Mouse (Mus musculus) heart, adult 2 months (tissue): ENCODE results near the gene Zfp988. TPM values are rescaled to one million over a fixed set of nuclear protein-coding genes. Genes with fewer than 3 reads are reported as not detected.

Experiments
- polyA plus RNA-seq: library from polyadenylated mRNA; depleted of rRNA; stranded (reverse); fragments of >200 nt; gene quantifications from 2 replicates; pipeline ENCODE4 v1.2.3, GENCODE M21; 2012; rRNA removed
- total RNA-seq, 2 experiments: library from RNA; stranded (reverse); gene quantifications; 2 replicates each; pipeline ENCODE4 v1.2.3; 2021

Zfp988 gene
- total and polyA plus RNA-seq, 3 experiments = not detected

Other genes starting within 250 kb of the Zfp988 start
- gene Zfp991, start 173.6 kb upstream of the Zfp988 start, total RNA-seq = 1 to 10 TPM; 4.3 to 4.7 TPM
- 0.14 and 0.59 TPM in 2 replicates for gene Zfp991, start 173.6 kb upstream of the Zfp988 start, polyA plus RNA-seq
- gene Zfp978, start 55.6 kb downstream of the Zfp988 start, total RNA-seq = under 1 TPM; 0.27 to 0.42 TPM
- not detected in 2 replicates for gene Zfp978, start 55.6 kb downstream of the Zfp988 start, polyA plus RNA-seq
- 1 to 10 TPM; 9.0 to 9.4 TPM for gene Zfp982, start 186.7 kb downstream of the Zfp988 start, total RNA-seq
- 0.20 and 3.6 TPM in 2 replicates for gene Zfp982, start 186.7 kb downstream of the Zfp988 start, polyA plus RNA-seq
- gene Gm16503, start 234.5 kb downstream of the Zfp988 start, total RNA-seq = under 1 TPM; 0.09 to 0.10 TPM
- gene Gm16503, start 234.5 kb downstream of the Zfp988 start, polyA plus RNA-seq = 0.12 TPM in 1 of 2 replicates, not detected in the other
- under 1 TPM; 0.25 to 0.31 TPM for gene Zfp985, start 247.6 kb downstream of the Zfp988 start, total RNA-seq
- 0.35 and 1.0 TPM in 2 replicates for gene Zfp985, start 247.6 kb downstream of the Zfp988 start, polyA plus RNA-seq